19 mouse cellular contexts compared by ENCODE assay signal in genomic region chr13:53325531-53325930, GRCm38 (mm10). TPM values are rescaled to one million over a fixed set of nuclear protein-coding genes. Genes with fewer than 3 reads are reported as not detected.
DNase-seq lines count a peak whose midpoint lies in the region; ATAC-seq lines count a peak whose summit lies in the region.
"Had no signal": no experiment of that assay in that cellular context is flagged by ENCODE, and none has a peak within 500 bp of the region (broad histone marks: within the 10 kb centered on the region; RNA-seq: fewer than 3 reads in every experiment).

No protein-coding gene starts in this region.

- DNase-seq in heart, adult 8-10 months (ENCODE audit: low spot score), result peak; percentile 20
- DNase-seq in heart, postnatal 4 days, result no peak
- peak; percentile 44 for DNase-seq in 3T3-L1 (ENCODE audit: low read depth, low spot score)
- DNase-seq in NIH3T3 (ENCODE audit: low read depth), result peak; percentile 57
- peak; percentile 23 for DNase-seq in fibroblast of lung, adult 2 months (ENCODE audit: low read depth)
- DNase-seq: adrenal gland, postnatal 14 days; B cell, adult 2 months; cerebellum, adult 2 months; cerebellum, postnatal 10 days; embryo, embryonic 11 days; gastrocnemius, postnatal 25 days; heart, postnatal 14 days; kidney, adult 8-10 months had no signal

- ATAC-seq in megakaryocyte, adult 5-6 weeks (ENCODE audit: poor library complexity, severe bottlenecking), result no peak
- ATAC-seq: CD4-positive, CD25-positive, alpha-beta regulatory T cell, adult 4 months; forebrain, embryonic 13.5 days; intestine, embryonic 15.5 days had no signal

RNA-seq across cellular contexts. Expression of gene Ror2, which starts 39.6 kb away (rescaled TPM):
- total RNA-seq in heart, adult 8-10 months (2022), result 1 to 10 TPM in 3 of 4 experiments, under 1 TPM in 1; 0.72 to 1.2 (median 1.0) TPM
- 10 to 100 TPM; 13.2 to 14.6 TPM for total RNA-seq in heart, postnatal 4 days (2021)
- not detected in 2 replicates for total RNA-seq in megakaryocyte, adult 5-6 weeks (2015)
- total RNA-seq in megakaryocyte, adult 5-6 weeks (2017), result not detected in 2 replicates
- total RNA-seq: G1E; granulocyte monocyte progenitor cell, adult 5-6 weeks had no signal

RNA-seq across cellular contexts. Expression of gene Sptlc1, which starts 51.7 kb away (rescaled TPM):
- 10 to 100 TPM; 13.3 to 15.1 (median 14.5) TPM for total RNA-seq in heart, adult 8-10 months (2022)
- total RNA-seq in heart, postnatal 4 days (2021), result 10 to 100 TPM; 18.2 to 18.3 TPM
- 19.0 and 21.4 TPM in 2 replicates for total RNA-seq in megakaryocyte, adult 5-6 weeks (2015)
- total RNA-seq in megakaryocyte, adult 5-6 weeks (2017), result 37.2 and 38.8 TPM in 2 replicates

Comparison
In these comparisons a context has a peak if more than half of its experiments do, and no peak if none do; other contexts are left out.
1. RNA of gene Ror2, which starts 39.6 kb away (total RNA-seq): 13.2 to 14.6 TPM in heart, postnatal 4 days; 0.72 to 1.2 TPM in heart, adult 8-10 months and not detected in megakaryocyte, adult 5-6 weeks; every median in the first group is over 4 times any median in the second.